Mouse (Mus musculus) midbrain, embryonic 15.5 days (tissue): Measurements from ENCODE around the gene Mettl21a. TPM values are rescaled to one million over a fixed set of nuclear protein-coding genes. Genes with fewer than 3 reads are reported as not detected.

ENCODE experiments used
- ATAC-seq: fragments of 200-750 bp; cut with Nextera tagmentation; replicated peaks from 2 replicates; pipeline ENCODE4 v1.8.0; 2017; ENCODE audit warnings: moderate TSS enrichment
- H3K27ac ChIP-seq: fragments of 300-500 bp; sonication (generic); 2 replicates; pipeline ENCODE4 v1.5.1; 2015; ENCODE audit warnings: mild to moderate bottlenecking, inconsistent platforms
- H3K27me3 ChIP-seq: fragments of 300-500 bp; sonication (generic); replicated peaks from 2 replicates; pipeline ENCODE4 v1.6.1; 2015; ENCODE audit warnings: inconsistent platforms
- H3K36me3 ChIP-seq: fragments of 300-500 bp; sonication (generic); replicated peaks from 2 replicates; pipeline ENCODE4 v1.6.1; 2015; ENCODE audit warnings: inconsistent platforms
- H3K4me1 ChIP-seq: fragments of 300-500 bp; sonication (generic); 2 replicates; pipeline ENCODE4 v1.6.1; 2015; ENCODE audit warnings: inconsistent platforms
- H3K4me2 ChIP-seq: fragments of 300-500 bp; sonication (generic); 2 replicates; pipeline ENCODE4 v1.6.1; 2015; ENCODE audit warnings: inconsistent platforms, mild to moderate bottlenecking, moderate library complexity
- H3K4me3 ChIP-seq: fragments of 300-500 bp; sonication (generic); 2 replicates; pipeline ENCODE4 v1.5.1; 2015; ENCODE audit warnings: mild to moderate bottlenecking, inconsistent platforms
- H3K9ac ChIP-seq: fragments of 300-500 bp; sonication (generic); 2 replicates; pipeline ENCODE4 v1.6.1; 2015; ENCODE audit warnings: mild to moderate bottlenecking, inconsistent platforms
- H3K9me3 ChIP-seq: fragments of 300-500 bp; sonication (generic); 2 replicates; pipeline ENCODE4 v1.6.1; 2016; ENCODE audit warnings: inconsistent platforms
- WGBS: fragments of 180-500 bp; shearing (Covaris S2); methylation state at CpG from one replicate; pipeline ENCODE4 v1.1.7; 2015; ENCODE audit warnings: mixed read lengths; 5-methylcytosine and 5-hydroxymethylcytosine counted together
- polyA plus RNA-seq: library from polyadenylated mRNA; unstranded; fragments of >200 nt; fragmentation: Nextera tagmentation; extraction: Ambion mirVana; gene quantifications from 2 replicates; pipeline ENCODE4 v1.2.1, GENCODE M21; 2015

The Mettl21a gene
- polyA plus RNA-seq, 1 experiment from 2014 or later = 20.3 TPM

DNA sequence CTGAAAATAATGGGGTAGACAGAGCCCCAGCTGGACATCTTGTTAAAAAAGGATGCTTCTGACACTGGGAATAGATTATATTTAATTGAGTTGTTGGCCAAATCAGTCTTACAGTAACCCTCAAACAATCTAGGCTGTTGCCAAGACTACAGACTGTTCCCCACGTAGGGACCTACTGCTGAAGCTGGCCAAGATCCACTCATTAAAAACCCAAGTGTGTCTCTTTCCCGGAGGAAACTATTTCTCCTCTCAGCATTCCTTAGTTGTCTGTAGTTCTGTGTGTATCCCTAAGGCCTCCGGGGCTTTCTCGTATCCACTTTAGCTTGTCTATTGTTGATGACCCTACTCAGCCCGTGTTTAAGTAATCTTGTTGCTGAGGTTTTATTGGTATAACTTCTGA lies 14.5 kb upstream of the Mettl21a start:
- Histone ChIP-seq H3K9ac (no peak overlapping the region), H3K27ac (no peak overlapping the region), H3K27me3 (no peaks in the 10 kb centered on the region), H3K36me3 (no peaks in the 10 kb centered on the region), H3K9me3 (no peaks in the 10 kb centered on the region), H3K4me3 (no peak overlapping the region), H3K4me2 (no peak overlapping the region), H3K4me1 (no peaks in the 10 kb centered on the region)
- 75% methylated on average over 5 of the region's 5 CpGs for WGBS
- no peak for ATAC-seq

DNA sequence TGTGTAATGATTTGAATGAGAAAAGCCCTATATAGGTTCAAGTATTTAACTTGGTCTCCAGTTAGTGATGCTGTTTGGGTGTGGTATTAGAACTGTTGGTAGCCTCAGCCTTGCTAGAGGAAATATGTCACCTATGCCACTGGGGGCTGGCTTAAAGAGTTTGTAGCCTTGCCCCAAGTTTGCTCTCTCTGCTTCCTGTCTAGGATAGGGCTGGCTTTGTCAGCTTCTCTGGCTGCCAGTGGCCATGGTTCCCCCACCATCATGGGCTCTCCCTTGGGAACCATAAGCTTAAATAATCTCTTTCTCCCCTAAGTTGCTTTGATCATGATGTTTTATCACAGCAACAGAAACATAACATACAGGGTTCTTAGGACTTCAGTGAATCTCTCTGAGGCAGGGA lies 8.2 kb upstream of the Mettl21a start:
- no peak for ATAC-seq
- Histone ChIP-seq H3K27me3 (no peaks in the 10 kb centered on the region), H3K9ac (no peak overlapping the region), H3K36me3 (no peaks in the 10 kb centered on the region), H3K9me3 (no peaks in the 10 kb centered on the region), H3K4me3 (no peak overlapping the region), H3K4me1 (no peaks in the 10 kb centered on the region), H3K27ac (no peak overlapping the region), H3K4me2 (no peak overlapping the region)

DNA sequence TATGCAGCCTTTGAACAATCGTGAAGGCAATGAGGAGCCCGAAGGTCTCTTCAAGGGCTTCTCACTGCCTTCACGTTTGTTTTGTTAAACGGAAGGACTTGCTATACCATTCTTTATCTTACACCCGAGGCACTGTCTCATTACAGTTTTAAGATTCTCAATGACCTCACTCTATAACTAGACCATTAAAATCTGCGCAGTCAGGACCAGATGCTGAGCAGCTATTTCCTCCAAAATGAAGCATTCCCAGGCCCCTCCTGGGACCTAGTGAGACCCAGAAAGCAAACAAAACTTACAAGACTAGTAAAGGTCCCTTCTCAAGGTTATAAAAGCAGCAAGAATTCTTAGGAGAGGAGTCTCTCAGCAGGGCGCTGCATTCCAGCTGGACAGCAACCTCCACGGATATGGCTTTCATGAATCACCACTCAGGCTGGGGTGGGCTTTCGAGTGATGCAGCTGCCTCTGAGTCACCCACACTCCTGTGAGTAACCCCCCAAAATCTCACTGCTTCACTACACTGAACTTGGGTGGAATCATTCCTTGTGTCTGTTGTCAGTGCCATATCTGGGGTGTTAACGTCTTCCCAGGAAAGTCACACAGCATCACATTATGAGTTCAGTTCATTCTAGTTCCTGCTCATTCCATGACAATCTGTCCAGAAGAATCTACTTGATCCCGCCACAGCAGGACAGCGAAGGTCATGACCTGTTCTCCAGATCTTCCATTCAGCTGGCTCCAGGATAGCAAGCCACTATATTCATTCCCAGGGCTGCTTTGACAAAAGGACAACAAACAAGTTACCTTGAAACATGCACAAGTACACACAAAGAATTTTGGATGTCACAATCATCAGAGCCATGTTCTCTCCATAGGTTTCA lies 6.8 kb upstream of the Mettl21a start:
- Histone ChIP-seq H3K27ac (no peak overlapping the region), H3K4me2 (no peak overlapping the region), H3K4me1 (no peaks in the 10 kb centered on the region; the same call in 1 of the 2 replicates), H3K9ac (no peak overlapping the region), H3K27me3 (no peaks in the 10 kb centered on the region), H3K4me3 (no peak overlapping the region), H3K36me3 (no peaks in the 10 kb centered on the region), H3K9me3 (no peaks in the 10 kb centered on the region)
- 62% methylated on average over 12 of the region's 12 CpGs for WGBS
- no peak for ATAC-seq

DNA sequence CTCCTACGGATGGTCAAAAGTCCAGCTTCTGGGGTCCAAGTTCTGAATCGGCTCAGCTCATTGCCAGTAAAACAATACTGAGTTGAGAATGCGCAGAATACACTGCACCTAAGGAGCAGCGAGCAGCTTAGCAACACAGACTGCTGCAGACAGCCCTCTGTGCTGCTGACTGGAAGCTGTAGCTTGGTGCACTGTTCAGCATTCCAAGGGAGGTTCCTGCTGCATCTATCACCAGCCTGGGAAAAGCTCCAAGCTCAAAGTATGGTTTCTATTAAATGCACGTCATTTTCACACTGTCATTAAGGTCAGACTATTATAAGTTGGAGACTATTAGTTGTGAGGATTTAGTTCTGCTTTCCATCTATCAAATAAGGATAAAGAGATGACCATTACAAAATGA lies 4.1 kb upstream of the Mettl21a start:
- Histone ChIP-seq H3K9me3 (no peaks in the 10 kb centered on the region), H3K4me2 (no peak overlapping the region), H3K27me3 (no peaks in the 10 kb centered on the region), H3K9ac (no peak overlapping the region), H3K36me3 (no peaks in the 10 kb centered on the region), H3K4me1 (peaks cover 15% of the 10 kb centered on the region), H3K4me3 (no peak overlapping the region), H3K27ac (no peak overlapping the region)
- ATAC-seq = no peak
- WGBS = 82% methylated on average over 5 of the region's 5 CpGs

DNA sequence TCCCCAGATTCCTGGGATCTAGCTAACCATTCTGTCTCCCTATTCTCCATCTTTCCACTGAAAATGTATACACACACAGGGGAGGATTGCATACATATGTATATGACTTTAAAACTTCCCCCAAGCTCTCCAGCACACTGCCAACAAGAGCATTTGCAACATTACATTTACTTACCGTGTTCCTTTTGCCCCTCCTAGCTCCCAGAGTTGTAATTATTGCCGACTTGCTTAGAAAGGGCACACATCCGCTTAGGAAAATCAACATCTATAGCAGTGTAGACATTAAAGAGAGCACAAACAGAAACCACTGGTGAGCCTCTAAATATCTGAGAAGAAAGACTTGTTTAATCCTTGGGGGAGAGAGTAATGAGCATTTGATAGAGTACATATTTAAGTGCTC lies 1.2 kb upstream of the Mettl21a start:
- Histone ChIP-seq H3K27me3 (no peaks in the 10 kb centered on the region), H3K4me1 (peaks cover 23% of the 10 kb centered on the region), H3K9ac (peak overlapping the region; percentile 94), H3K27ac (peak overlapping the region; percentile 94; the same call in 1 of the 2 replicates), H3K4me3 (peak overlapping the region; percentile 72), H3K36me3 (no peaks in the 10 kb centered on the region), H3K4me2 (peak overlapping the region; percentile 70), H3K9me3 (no peaks in the 10 kb centered on the region)
- WGBS = 66% methylated on average over 3 of the region's 3 CpGs
- no peak for ATAC-seq

DNA sequence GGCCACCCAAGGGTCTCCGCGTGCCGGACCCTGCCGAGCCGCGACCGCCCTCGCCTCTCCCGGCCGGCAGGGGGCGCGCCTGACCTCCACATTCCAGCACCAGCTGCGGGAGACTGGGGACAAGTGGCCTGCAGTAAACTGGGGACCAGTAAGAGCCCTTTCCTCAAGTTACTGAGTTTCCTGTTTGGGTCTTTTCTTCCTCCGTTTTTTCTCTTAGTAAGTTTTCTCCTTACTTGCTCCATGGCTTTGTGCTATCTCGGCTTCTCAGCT lies 608 bp upstream of the Mettl21a start:
- ATAC-seq = peak; percentile 88
- H3K4me3 ChIP-seq = peak overlapping the region; percentile 72
- no peaks in the 10 kb centered on the region for H3K36me3 ChIP-seq
- WGBS = 0% methylated on average over 15 of the region's 15 CpGs
- H3K27ac ChIP-seq = peak overlapping the region; percentile 94
- peak overlapping the region; percentile 94 for H3K9ac ChIP-seq
- H3K27me3 ChIP-seq = no peaks in the 10 kb centered on the region
- H3K4me2 ChIP-seq = peak overlapping the region; percentile 70
- no peaks in the 10 kb centered on the region for H3K9me3 ChIP-seq
- H3K4me1 ChIP-seq = peaks cover 23% of the 10 kb centered on the region

DNA sequence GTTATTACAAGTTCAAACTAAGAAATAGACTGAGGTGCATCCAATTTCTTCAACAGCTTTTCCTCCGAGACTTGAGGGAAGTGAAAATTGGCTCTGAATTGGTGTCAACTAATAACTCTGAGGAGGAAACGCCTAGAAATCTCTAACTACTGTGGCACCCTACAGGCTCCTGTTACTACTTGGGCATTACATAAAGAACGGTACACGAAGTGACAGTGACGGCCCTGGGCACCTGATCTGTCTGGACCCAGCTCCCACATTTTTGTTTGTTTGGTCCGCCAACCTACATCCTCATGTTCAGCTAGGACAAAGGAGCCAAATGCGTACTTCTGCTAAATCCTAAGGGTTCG lies 536 bp downstream of the Mettl21a start:
- peak; percentile 53 for ATAC-seq
- Histone ChIP-seq H3K4me2 (peak overlapping the region; percentile 70), H3K4me1 (peaks cover 23% of the 10 kb centered on the region), H3K9me3 (no peaks in the 10 kb centered on the region), H3K27me3 (no peaks in the 10 kb centered on the region), H3K9ac (peak overlapping the region; percentile 94), H3K36me3 (no peaks in the 10 kb centered on the region), H3K4me3 (peak overlapping the region; percentile 72), H3K27ac (peak overlapping the region; percentile 94)
- WGBS = 3% methylated on average over 8 of the region's 8 CpGs

DNA sequence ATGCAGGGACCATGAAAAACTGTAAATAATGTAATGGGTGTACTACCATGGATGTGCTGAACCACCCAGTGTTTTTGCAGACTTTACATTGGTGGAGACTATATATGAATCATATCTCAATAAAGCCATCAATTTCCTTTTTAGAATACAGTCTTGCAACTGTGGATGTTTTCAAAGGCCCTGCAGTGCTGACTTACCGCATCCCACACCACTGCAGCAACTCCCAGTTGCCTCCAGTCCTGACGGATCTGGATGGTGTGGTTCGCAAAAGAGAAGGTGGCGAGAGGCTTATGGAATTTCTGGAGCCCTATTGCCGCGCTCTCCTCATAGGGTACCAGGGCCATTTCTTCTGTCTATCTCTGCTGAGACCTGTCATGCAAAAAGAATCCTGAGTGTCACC lies 966 bp downstream of the Mettl21a start:
- Histone ChIP-seq H3K27me3 (no peaks in the 10 kb centered on the region), H3K4me3 (peak overlapping the region; percentile 72), H3K27ac (peak overlapping the region; percentile 94; the same call in 1 of the 2 replicates), H3K9ac (peak overlapping the region; percentile 94), H3K9me3 (no peaks in the 10 kb centered on the region), H3K4me1 (peaks cover 23% of the 10 kb centered on the region), H3K36me3 (no peaks in the 10 kb centered on the region), H3K4me2 (peak overlapping the region; percentile 70)
- WGBS = 55% methylated on average over 6 of the region's 6 CpGs
- no peak for ATAC-seq

DNA sequence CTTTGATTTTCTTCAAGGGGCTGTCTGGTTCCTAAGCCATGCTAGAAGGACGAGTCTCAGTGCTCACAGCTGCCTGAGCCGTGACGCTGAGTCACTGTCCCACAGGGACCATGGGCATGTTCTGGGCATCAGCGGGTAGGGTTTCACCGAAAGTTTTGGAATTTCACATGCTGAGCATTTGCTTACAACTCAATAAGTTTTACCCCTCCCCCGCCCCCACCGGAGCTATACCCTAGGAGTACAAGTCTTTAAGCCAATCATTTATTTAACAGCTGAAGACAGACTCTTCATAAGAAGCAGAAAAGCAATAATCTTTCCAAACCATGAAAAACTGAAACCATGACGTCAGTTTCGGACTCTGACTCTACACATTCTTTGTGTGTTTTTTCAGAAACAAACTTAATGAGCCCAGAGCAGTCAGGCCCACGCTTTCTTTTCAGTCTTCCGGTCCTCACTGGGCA lies 1.5 kb downstream of the Mettl21a start:
- ATAC-seq = no peak
- 84% methylated on average over 11 of the region's 11 CpGs for WGBS

DNA sequence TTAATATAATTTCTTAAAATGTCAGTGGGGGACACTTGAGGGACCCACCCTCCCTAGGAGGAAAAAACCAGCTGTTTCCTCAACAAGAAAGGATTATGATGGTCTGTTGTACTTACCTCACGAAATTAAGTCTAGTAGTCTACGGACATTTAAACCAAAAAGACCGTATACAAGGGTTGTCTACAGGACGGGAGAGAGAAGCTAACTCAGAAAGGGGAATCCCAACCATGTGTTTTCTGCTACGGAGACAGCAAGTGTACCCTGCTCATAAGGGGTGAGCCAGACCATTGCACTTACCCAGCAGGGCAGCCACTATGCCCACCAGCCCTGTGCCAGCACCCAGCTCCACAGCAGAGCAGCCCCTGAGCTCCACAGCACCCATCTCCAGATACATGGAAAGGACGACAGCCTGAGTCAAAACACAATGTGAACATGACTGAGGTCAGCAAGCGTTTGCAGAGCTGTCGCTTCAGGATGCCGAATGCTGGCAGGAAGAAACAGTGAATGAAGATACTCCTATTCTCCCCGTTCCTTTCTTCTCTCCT lies 2.2 kb downstream of the Mettl21a start:
- no peak overlapping the region for H3K9ac ChIP-seq

More for the DNA sequence above, 1.5 kb downstream of the Mettl21a start:
- Histone ChIP-seq H3K36me3 (no peaks in the 10 kb centered on the region), H3K27ac (no peak overlapping the region), H3K27me3 (no peaks in the 10 kb centered on the region), H3K4me1 (peaks cover 23% of the 10 kb centered on the region), H3K4me2 (no peak overlapping the region), H3K9me3 (no peaks in the 10 kb centered on the region), H3K9ac (no peak overlapping the region), H3K4me3 (no peak overlapping the region)

DNA sequence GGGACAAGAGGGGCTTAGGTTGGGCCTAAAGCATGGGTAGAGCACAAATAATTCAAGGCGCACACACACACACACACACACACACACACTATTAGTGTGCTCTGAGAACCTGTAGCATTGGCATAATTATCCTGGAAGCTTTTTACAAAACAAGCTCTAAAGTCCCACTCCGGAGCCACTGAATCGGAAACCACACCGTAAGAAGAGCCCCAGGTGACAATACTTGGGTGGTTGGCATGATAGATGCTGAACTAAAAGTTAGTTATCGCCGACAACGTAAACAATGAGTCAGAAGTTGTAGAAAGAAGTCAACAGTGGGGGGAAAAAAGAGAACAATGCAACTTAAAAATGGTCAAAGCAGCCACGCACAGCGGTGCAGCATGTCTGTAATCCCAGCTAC lies 2.7 kb downstream of the Mettl21a start:
- Histone ChIP-seq H3K9me3 (no peaks in the 10 kb centered on the region), H3K27ac (no peak overlapping the region), H3K9ac (no peak overlapping the region), H3K36me3 (no peaks in the 10 kb centered on the region), H3K4me3 (no peak overlapping the region), H3K4me2 (no peak overlapping the region), H3K27me3 (no peaks in the 10 kb centered on the region), H3K4me1 (peaks cover 23% of the 10 kb centered on the region)
- WGBS = 90% methylated on average over 9 of the region's 9 CpGs
- ATAC-seq = no peak

More for the DNA sequence above, 2.2 kb downstream of the Mettl21a start:
- Histone ChIP-seq H3K4me1 (peaks cover 23% of the 10 kb centered on the region), H3K27ac (no peak overlapping the region), H3K36me3 (no peaks in the 10 kb centered on the region), H3K4me2 (no peak overlapping the region), H3K4me3 (no peak overlapping the region), H3K27me3 (no peaks in the 10 kb centered on the region), H3K9me3 (no peaks in the 10 kb centered on the region)
- no peak for ATAC-seq
- 87% methylated on average over 10 of the region's 10 CpGs for whole genome bisulfite sequencing

DNA sequence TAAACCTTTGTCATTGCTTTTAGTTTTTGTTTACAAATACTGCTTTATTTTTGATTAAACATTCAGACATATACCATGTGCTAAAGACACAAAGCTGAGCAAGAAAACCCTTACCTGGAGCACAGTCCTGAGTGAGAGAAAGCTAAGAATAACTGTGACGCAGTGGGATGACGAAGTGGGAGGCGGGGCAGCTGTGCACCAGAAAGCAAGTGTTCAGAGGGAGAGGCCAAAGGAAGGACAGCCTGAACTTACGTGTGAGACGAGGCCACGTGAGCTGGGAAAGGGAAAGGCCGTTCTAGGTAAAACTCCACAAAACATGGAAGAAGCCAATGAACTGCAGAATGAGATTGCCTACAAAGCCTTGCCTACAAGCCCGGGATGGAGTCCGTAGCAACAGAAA lies 7.1 kb downstream of the Mettl21a start:
- Histone ChIP-seq H3K27me3 (no peaks in the 10 kb centered on the region), H3K4me1 (no peaks in the 10 kb centered on the region), H3K9me3 (no peaks in the 10 kb centered on the region), H3K4me3 (no peak overlapping the region), H3K9ac (no peak overlapping the region), H3K36me3 (peaks cover 14% of the 10 kb centered on the region), H3K4me2 (no peak overlapping the region), H3K27ac (no peak overlapping the region)
- ATAC-seq = no peak
- WGBS = 94% methylated on average over 9 of the region's 9 CpGs

DNA sequence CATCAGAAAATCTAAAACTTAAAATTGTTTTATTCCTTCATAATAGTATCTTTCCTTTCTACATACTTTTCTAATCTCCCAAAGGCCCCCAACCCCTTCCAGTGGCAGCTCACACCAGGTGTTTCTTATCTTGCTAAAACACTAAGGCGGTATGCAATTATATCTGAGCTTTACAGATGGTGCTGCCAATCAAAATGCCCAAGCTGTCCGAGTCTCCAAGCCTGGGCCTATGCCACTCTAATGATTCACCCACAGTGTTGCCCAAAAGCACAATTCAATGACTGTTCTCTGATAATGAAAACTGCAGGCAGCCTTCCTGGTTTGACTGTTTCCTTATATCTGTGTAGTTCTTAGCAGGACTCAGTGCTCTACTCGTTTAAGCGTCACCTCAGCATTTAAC lies 7.9 kb downstream of the Mettl21a start:
- no peak overlapping the region for H3K9ac ChIP-seq
- peaks cover 14% of the 10 kb centered on the region for H3K36me3 ChIP-seq
- no peak overlapping the region for H3K27ac ChIP-seq
- H3K4me1 ChIP-seq = no peaks in the 10 kb centered on the region
- WGBS = 80% methylated on average over 4 of the region's 4 CpGs
- H3K4me3 ChIP-seq = no peak overlapping the region
- H3K9me3 ChIP-seq = no peaks in the 10 kb centered on the region
- ATAC-seq = no peak
- H3K27me3 ChIP-seq = no peaks in the 10 kb centered on the region
- no peak overlapping the region for H3K4me2 ChIP-seq
